In genomic region chr10:80899074-80899473, GRCm38 (mm10) we compare ENCODE assay signal across 8 mouse cellular contexts. TPM values are rescaled to one million over a fixed set of nuclear protein-coding genes. Genes with fewer than 3 reads are reported as not detected.
DNase-seq lines count a peak whose midpoint lies in the region; ATAC-seq lines count a peak whose summit lies in the region.

No protein-coding gene starts in this region.

- ATAC-seq in kidney, embryonic 14.5 days (ENCODE audit: low FRiP score, low TSS enrichment), result no peak
- no peak for ATAC-seq in hindbrain, embryonic 16.5 days
- no peak for ATAC-seq in midbrain, embryonic 14.5 days (ENCODE audit: low FRiP score, low TSS enrichment)
- no peak for ATAC-seq in megakaryocyte-erythroid progenitor cell, adult 5-6 weeks (replicated peaks; ENCODE audit: low FRiP score, low TSS enrichment, poor library complexity, severe bottlenecking)

- no peaks in the 10 kb centered on the region for H3K27me3 ChIP-seq in kidney, embryonic 14.5 days (ENCODE audit: control insufficient read depth, insufficient read depth, low read length)
- peaks cover 8% of the 10 kb centered on the region; the same call in 1 of the 2 replicates for H3K27me3 ChIP-seq in embryonic facial prominence, embryonic 10.5 days (replicated peaks; ENCODE audit: low read depth, poor library complexity, severe bottlenecking)
- H3K27me3 ChIP-seq in hindbrain, embryonic 16.5 days (replicated peaks; ENCODE audit: control insufficient read depth, insufficient read depth, low read length), result no peaks in the 10 kb centered on the region
- no peaks in the 10 kb centered on the region for H3K27me3 ChIP-seq in midbrain, embryonic 14.5 days (ENCODE audit: control insufficient read depth, insufficient read depth, low read length)

- peaks cover 9% of the 10 kb centered on the region for H3K4me1 ChIP-seq in kidney, embryonic 14.5 days (ENCODE audit: control insufficient read depth, insufficient read depth, low read length)
- H3K4me1 ChIP-seq in embryonic facial prominence, embryonic 10.5 days, result peaks cover 31% of the 10 kb centered on the region
- H3K4me1 ChIP-seq in hindbrain, embryonic 16.5 days (ENCODE audit: control insufficient read depth, insufficient read depth, low read depth, low read length), result peaks cover 14% of the 10 kb centered on the region
- peaks cover 7% of the 10 kb centered on the region for H3K4me1 ChIP-seq in midbrain, embryonic 14.5 days (ENCODE audit: control insufficient read depth, insufficient read depth, low read length)

- peaks cover 35% of the 10 kb centered on the region for H3K36me3 ChIP-seq in kidney, embryonic 14.5 days (ENCODE audit: control insufficient read depth, insufficient read depth, low read length)
- H3K36me3 ChIP-seq in embryonic facial prominence, embryonic 10.5 days (replicated peaks), result peaks cover 55% of the 10 kb centered on the region
- peaks cover 26% of the 10 kb centered on the region for H3K36me3 ChIP-seq in hindbrain, embryonic 16.5 days (ENCODE audit: control insufficient read depth, insufficient read depth, low read length)
- H3K36me3 ChIP-seq in midbrain, embryonic 14.5 days (ENCODE audit: control insufficient read depth, insufficient read depth, low read length), result peaks cover 45% of the 10 kb centered on the region

- 82% methylated on average over 8 of the region's 8 CpGs for WGBS in kidney, embryonic 14.5 days
- WGBS in embryonic facial prominence, embryonic 10.5 days, result 89% methylated on average over 8 of the region's 8 CpGs
- WGBS in hindbrain, embryonic 16.5 days, result 91% methylated on average over 8 of the region's 8 CpGs
- 88% methylated on average over 8 of the region's 8 CpGs for WGBS in midbrain, embryonic 14.5 days

- H3K4me3 ChIP-seq in kidney, embryonic 14.5 days (ENCODE audit: low read length), result no peak overlapping the region; the same call in 1 of the 2 replicates
- H3K4me3 ChIP-seq in embryonic facial prominence, embryonic 10.5 days, result peak overlapping the region; percentile 94
- no peak overlapping the region for H3K4me3 ChIP-seq in hindbrain, embryonic 16.5 days (ENCODE audit: low read length)
- H3K4me3 ChIP-seq in midbrain, embryonic 14.5 days (replicated peaks; ENCODE audit: low read depth, low read length), result no peak overlapping the region; the same call in 1 of the 2 replicates

- DNase-seq in kidney, adult 9 months, result no peak
- no peak for DNase-seq in embryonic facial prominence, embryonic 10.5 days (ENCODE audit: low spot score)
- no peak for DNase-seq in midbrain, embryonic 14.5 days
- DNase-seq in adrenal gland, postnatal 10 days, result no peak
- no peak for DNase-seq in thymus, postnatal 4 days

- 0 out of 2 replicates have a peak overlapping the region, but pooled peaks have one; percentile 79 for H3K9ac ChIP-seq in kidney, embryonic 14.5 days (ENCODE audit: low read depth, low read length)
- H3K9ac ChIP-seq in hindbrain, embryonic 16.5 days (ENCODE audit: low read depth, low read length), result no peak overlapping the region
- H3K9ac ChIP-seq in midbrain, embryonic 14.5 days (replicated peaks; ENCODE audit: low read length), result no peak overlapping the region

- no peaks in the 10 kb centered on the region for H3K9me3 ChIP-seq in kidney, embryonic 14.5 days (ENCODE audit: control insufficient read depth, low read length)
- H3K9me3 ChIP-seq in embryonic facial prominence, embryonic 10.5 days, result no peaks in the 10 kb centered on the region
- H3K9me3 ChIP-seq in hindbrain, embryonic 16.5 days (ENCODE audit: control insufficient read depth, low read length), result no peaks in the 10 kb centered on the region
- no peaks in the 10 kb centered on the region for H3K9me3 ChIP-seq in midbrain, embryonic 14.5 days (ENCODE audit: control insufficient read depth, low read length)

- no peak overlapping the region for H3K27ac ChIP-seq in kidney, embryonic 14.5 days (ENCODE audit: low read depth, low read length)
- H3K27ac ChIP-seq in embryonic facial prominence, embryonic 10.5 days (replicated peaks), result no peak overlapping the region
- H3K27ac ChIP-seq in hindbrain, embryonic 16.5 days (ENCODE audit: low read depth, low read length), result no peak overlapping the region
- no peak overlapping the region for H3K27ac ChIP-seq in midbrain, embryonic 14.5 days (replicated peaks; ENCODE audit: low read depth, low read length)

- peak overlapping the region; percentile 75; the same call in 1 of the 2 replicates for H3K4me2 ChIP-seq in kidney, embryonic 14.5 days (replicated peaks; ENCODE audit: low read depth, low read length)
- peak overlapping the region; percentile 70 for H3K4me2 ChIP-seq in hindbrain, embryonic 16.5 days (ENCODE audit: low read length)
- H3K4me2 ChIP-seq in midbrain, embryonic 14.5 days (ENCODE audit: low read length), result peak overlapping the region; percentile 96; the same call in 1 of the 2 replicates

RNA-seq across cellular contexts. Expression of gene Timm13, which starts 1.7 kb away (rescaled TPM):
- polyA plus RNA-seq in kidney, embryonic 14.5 days (2014; fragmentation: Nextera tagmentation; extraction: Ambion mirVana), result 391 and 501 TPM in 2 replicates
- polyA plus RNA-seq in embryonic facial prominence, embryonic 10.5 days (2016; fragmentation: Nextera tagmentation; extraction: Ambion mirVana), result 349 and 359 TPM in 2 replicates
- 314 and 364 TPM in 2 replicates for polyA plus RNA-seq in hindbrain, embryonic 16.5 days (2015; fragmentation: Nextera tagmentation; extraction: Ambion mirVana)
- polyA plus RNA-seq in midbrain, embryonic 14.5 days (2014; fragmentation: Nextera tagmentation; extraction: Ambion mirVana), result 331 and 393 TPM in 2 replicates
- 100 to 1,000 TPM; 271 to 285 TPM for total RNA-seq in adrenal gland, postnatal 10 days (2021)
- total RNA-seq in megakaryocyte-erythroid progenitor cell, adult 5-6 weeks (2014; fragmentation: Nextera tagmentation), result 206 and 233 TPM in 2 replicates
- total RNA-seq in megakaryocyte-erythroid progenitor cell, adult 5-6 weeks (2017), result 27.7 and 49.2 TPM in 2 replicates

RNA-seq across cellular contexts. Expression of gene Lmnb2, which starts 19.0 kb away (rescaled TPM):
- polyA plus RNA-seq in kidney, embryonic 14.5 days (2014; fragmentation: Nextera tagmentation; extraction: Ambion mirVana), result 16.0 and 17.1 TPM in 2 replicates
- 82.7 and 83.1 TPM in 2 replicates for polyA plus RNA-seq in embryonic facial prominence, embryonic 10.5 days (2016; fragmentation: Nextera tagmentation; extraction: Ambion mirVana)
- polyA plus RNA-seq in hindbrain, embryonic 16.5 days (2015; fragmentation: Nextera tagmentation; extraction: Ambion mirVana), result 36.6 and 41.9 TPM in 2 replicates
- 13.9 and 20.0 TPM in 2 replicates for polyA plus RNA-seq in midbrain, embryonic 14.5 days (2014; fragmentation: Nextera tagmentation; extraction: Ambion mirVana)
- total RNA-seq in adrenal gland, postnatal 10 days (2021), result 10 to 100 TPM; 14.5 to 16.5 TPM
- 14.9 and 24.4 TPM in 2 replicates for total RNA-seq in megakaryocyte-erythroid progenitor cell, adult 5-6 weeks (2014; fragmentation: Nextera tagmentation)
- 24.0 and 29.0 TPM in 2 replicates for total RNA-seq in megakaryocyte-erythroid progenitor cell, adult 5-6 weeks (2017)

RNA-seq across cellular contexts. Expression of gene Tmprss9, which starts 27.4 kb away (rescaled TPM):
- polyA plus RNA-seq in kidney, embryonic 14.5 days (2014; fragmentation: Nextera tagmentation; extraction: Ambion mirVana), result 0.08 and 0.10 TPM in 2 replicates
- 0.06 and 0.10 TPM in 2 replicates for polyA plus RNA-seq in embryonic facial prominence, embryonic 10.5 days (2016; fragmentation: Nextera tagmentation; extraction: Ambion mirVana)
- polyA plus RNA-seq in hindbrain, embryonic 16.5 days (2015; fragmentation: Nextera tagmentation; extraction: Ambion mirVana), result 0.13 and 0.27 TPM in 2 replicates
- 0.26 TPM in 1 of 2 replicates, not detected in the other for polyA plus RNA-seq in midbrain, embryonic 14.5 days (2014; fragmentation: Nextera tagmentation; extraction: Ambion mirVana)
- total RNA-seq in adrenal gland, postnatal 10 days (2021), result under 1 TPM; 0.09 to 0.12 TPM
- 0.22 TPM in 1 of 2 replicates, not detected in the other for total RNA-seq in megakaryocyte-erythroid progenitor cell, adult 5-6 weeks (2014; fragmentation: Nextera tagmentation)
- not detected in 2 replicates for total RNA-seq in megakaryocyte-erythroid progenitor cell, adult 5-6 weeks (2017)

RNA-seq across cellular contexts. Expression of gene Gadd45b, which starts 30.8 kb away (rescaled TPM):
- polyA plus RNA-seq in kidney, embryonic 14.5 days (2014; fragmentation: Nextera tagmentation; extraction: Ambion mirVana), result 16.1 and 16.3 TPM in 2 replicates
- polyA plus RNA-seq in embryonic facial prominence, embryonic 10.5 days (2016; fragmentation: Nextera tagmentation; extraction: Ambion mirVana), result 6.5 and 6.8 TPM in 2 replicates
- 8.0 and 9.0 TPM in 2 replicates for polyA plus RNA-seq in hindbrain, embryonic 16.5 days (2015; fragmentation: Nextera tagmentation; extraction: Ambion mirVana)
- polyA plus RNA-seq in midbrain, embryonic 14.5 days (2014; fragmentation: Nextera tagmentation; extraction: Ambion mirVana), result 4.3 and 8.0 TPM in 2 replicates
- 10 to 100 TPM; 11.7 to 44.5 TPM for total RNA-seq in adrenal gland, postnatal 10 days (2021)
- not detected in 2 replicates for total RNA-seq in megakaryocyte-erythroid progenitor cell, adult 5-6 weeks (2014; fragmentation: Nextera tagmentation)
- 7.5 and 8.7 TPM in 2 replicates for total RNA-seq in megakaryocyte-erythroid progenitor cell, adult 5-6 weeks (2017)

RNA-seq across cellular contexts. Expression of gene Sppl2b, which starts 44.0 kb away (rescaled TPM):
- 27.2 and 35.1 TPM in 2 replicates for polyA plus RNA-seq in kidney, embryonic 14.5 days (2014; fragmentation: Nextera tagmentation; extraction: Ambion mirVana)
- polyA plus RNA-seq in embryonic facial prominence, embryonic 10.5 days (2016; fragmentation: Nextera tagmentation; extraction: Ambion mirVana), result 45.2 and 45.3 TPM in 2 replicates
- 92.4 and 97.5 TPM in 2 replicates for polyA plus RNA-seq in hindbrain, embryonic 16.5 days (2015; fragmentation: Nextera tagmentation; extraction: Ambion mirVana)
- polyA plus RNA-seq in midbrain, embryonic 14.5 days (2014; fragmentation: Nextera tagmentation; extraction: Ambion mirVana), result 60.5 and 62.7 TPM in 2 replicates
- total RNA-seq in adrenal gland, postnatal 10 days (2021), result 10 to 100 TPM; 25.3 to 39.8 TPM
- 116 and 117 TPM in 2 replicates for total RNA-seq in megakaryocyte-erythroid progenitor cell, adult 5-6 weeks (2014; fragmentation: Nextera tagmentation)
- total RNA-seq in megakaryocyte-erythroid progenitor cell, adult 5-6 weeks (2017), result 45.6 and 65.4 TPM in 2 replicates
